Mouse (Mus musculus) midbrain, embryonic 14.5 days (tissue): Measurements from ENCODE around the gene Itgb3. TPM values are rescaled to one million over a fixed set of nuclear protein-coding genes. Genes with fewer than 3 reads are reported as not detected.

ENCODE experiments used
- ATAC-seq: fragments of 200-750 bp; cut with Nextera tagmentation; 2 replicates; pipeline ENCODE4 v1.8.0; 2017; ENCODE audit warnings: moderate number of reproducible peaks, moderate library complexity; ENCODE audit not compliant: low FRiP score, low TSS enrichment
- DNase-seq: peaks from one replicate; pipeline ENCODE4 v3.0.0-alpha.2; 2015
- H3K27ac ChIP-seq: fragments of 300-500 bp; sonication (generic); replicated peaks from 2 replicates; pipeline ENCODE4 v1.5.1; 2014; ENCODE audit warnings: mild to moderate bottlenecking, low read depth, low read length, moderate library complexity
- H3K27me3 ChIP-seq: fragments of 300-500 bp; sonication (generic); 2 replicates; pipeline ENCODE4 v1.6.1; 2014; ENCODE audit warnings: low read length, control low read depth, mixed read lengths; ENCODE audit not compliant: control insufficient read depth, insufficient read depth
- H3K36me3 ChIP-seq: fragments of 300-500 bp; sonication (generic); 2 replicates; pipeline ENCODE4 v1.6.1; 2014; ENCODE audit warnings: low read length, control low read depth; ENCODE audit not compliant: control insufficient read depth, insufficient read depth
- H3K4me1 ChIP-seq: fragments of 300-500 bp; sonication (generic); 2 replicates; pipeline ENCODE4 v1.6.1; 2014; ENCODE audit warnings: mild to moderate bottlenecking, antibody characterized with exemption, low read length, control low read depth; ENCODE audit not compliant: control insufficient read depth, insufficient read depth
- H3K4me2 ChIP-seq: fragments of 300-500 bp; sonication (generic); 2 replicates; pipeline ENCODE4 v1.6.1; 2014; ENCODE audit warnings: mild to moderate bottlenecking, low read length, moderate library complexity
- H3K4me3 ChIP-seq: fragments of 300-500 bp; sonication (generic); replicated peaks from 2 replicates; pipeline ENCODE4 v1.5.1; 2014; ENCODE audit warnings: low read depth, low read length
- H3K9ac ChIP-seq: fragments of 300-500 bp; sonication (generic); replicated peaks from 2 replicates; pipeline ENCODE4 v1.6.1; 2014; ENCODE audit warnings: mild to moderate bottlenecking, low read length, moderate library complexity
- H3K9me3 ChIP-seq: fragments of 300-500 bp; sonication (generic); 2 replicates; pipeline ENCODE4 v1.6.1; 2016; ENCODE audit warnings: low read length, control low read depth, mixed read lengths; ENCODE audit not compliant: control insufficient read depth
- WGBS: fragments of 180-500 bp; shearing (Covaris S2); extraction: QIAGEN DNeasy Blood & Tissue Kit; methylation state at CpG from one replicate; pipeline ENCODE4 v1.1.7; 2014; 5-methylcytosine and 5-hydroxymethylcytosine counted together
- polyA plus RNA-seq: library from polyadenylated mRNA; unstranded; fragments of >200 nt; fragmentation: Nextera tagmentation; extraction: Ambion mirVana; gene quantifications from 2 replicates; pipeline ENCODE4 v1.2.1, GENCODE M21; 2014

Gene Itgb3
- polyA plus RNA-seq, 1 experiment from 2014 or later = 0.28 TPM

- Histone ChIP-seq H3K36me3 (no peaks in the 10 kb centered on the region), H3K27ac (no peak overlapping the region), H3K4me3 (no peak overlapping the region), H3K4me2 (no peak overlapping the region), H3K27me3 (no peaks in the 10 kb centered on the region), H3K4me1 (no peaks in the 10 kb centered on the region), H3K9ac (no peak overlapping the region), H3K9me3 (no peaks in the 10 kb centered on the region)
- DNase-seq (no peak), ATAC-seq (no peak)
- 89% methylated on average over 4 of the region's 4 CpGs for WGBS
Measured at GRCm38 (mm10) chr11:104646173-104646572, 38.4 kb downstream of the Itgb3 start.

GRCm38 (mm10) chr11:104646611-104647010 is 38.8 kb downstream of the Itgb3 start:
- Histone ChIP-seq H3K9ac (no peak overlapping the region), H3K4me3 (no peak overlapping the region), H3K27ac (no peak overlapping the region), H3K27me3 (no peaks in the 10 kb centered on the region), H3K4me2 (no peak overlapping the region), H3K9me3 (no peaks in the 10 kb centered on the region), H3K4me1 (no peaks in the 10 kb centered on the region), H3K36me3 (no peaks in the 10 kb centered on the region)
- WGBS = 90% methylated on average over 5 of the region's 5 CpGs
- ATAC-seq (no peak), DNase-seq (no peak)

GRCm38 (mm10) chr11:104647188-104647867 is 39.5 kb downstream of the Itgb3 start:
- ATAC-seq = no peak
- no peaks in the 10 kb centered on the region for H3K27me3 ChIP-seq
- H3K4me3 ChIP-seq = no peak overlapping the region
- H3K9ac ChIP-seq = no peak overlapping the region
- no peaks in the 10 kb centered on the region for H3K9me3 ChIP-seq
- no peak overlapping the region for H3K27ac ChIP-seq
- WGBS = 65% methylated on average over 8 of the region's 8 CpGs
- no peaks in the 10 kb centered on the region for H3K4me1 ChIP-seq
- no peak for DNase-seq
- no peaks in the 10 kb centered on the region for H3K36me3 ChIP-seq
- H3K4me2 ChIP-seq = no peak overlapping the region

- WGBS = 69% methylated on average over 3 of the region's 3 CpGs
Measured at GRCm38 (mm10) chr11:104648571-104648970, 40.8 kb downstream of the Itgb3 start.

GRCm38 (mm10) chr11:104660599-104660998 is 52.8 kb downstream of the Itgb3 start:
- ATAC-seq (no peak), DNase-seq (no peak)
- Histone ChIP-seq H3K4me2 (no peak overlapping the region), H3K36me3 (no peaks in the 10 kb centered on the region), H3K9me3 (no peaks in the 10 kb centered on the region), H3K9ac (no peak overlapping the region), H3K4me1 (no peaks in the 10 kb centered on the region), H3K27me3 (no peaks in the 10 kb centered on the region), H3K4me3 (no peak overlapping the region), H3K27ac (no peak overlapping the region)
- 94% methylated on average over 4 of the region's 4 CpGs for WGBS

More at GRCm38 (mm10) chr11:104648571-104648970, 40.8 kb downstream of the Itgb3 start:
- no peaks in the 10 kb centered on the region for H3K4me1 ChIP-seq
- H3K36me3 ChIP-seq = no peaks in the 10 kb centered on the region
- DNase-seq = no peak
- H3K9ac ChIP-seq = no peak overlapping the region
- no peak overlapping the region for H3K4me2 ChIP-seq
- no peak for ATAC-seq
- H3K9me3 ChIP-seq = no peaks in the 10 kb centered on the region
- H3K4me3 ChIP-seq = no peak overlapping the region
- H3K27ac ChIP-seq = no peak overlapping the region
- H3K27me3 ChIP-seq = no peaks in the 10 kb centered on the region

GRCm38 (mm10) chr11:104661106-104661505 is 53.3 kb downstream of the Itgb3 start:
- H3K36me3 ChIP-seq = no peaks in the 10 kb centered on the region
- no peaks in the 10 kb centered on the region for H3K9me3 ChIP-seq
- ATAC-seq (no peak), DNase-seq (no peak)
- H3K4me1 ChIP-seq = no peaks in the 10 kb centered on the region
- no peaks in the 10 kb centered on the region for H3K27me3 ChIP-seq
- H3K27ac ChIP-seq = no peak overlapping the region
- 87% methylated on average over 5 of the region's 5 CpGs for WGBS
- no peak overlapping the region for H3K4me3 ChIP-seq
- H3K4me2 ChIP-seq = no peak overlapping the region
- H3K9ac ChIP-seq = no peak overlapping the region

GRCm38 (mm10) chr11:104661531-104662205 is 53.9 kb downstream of the Itgb3 start:
- no peak overlapping the region for H3K9ac ChIP-seq
- no peak overlapping the region for H3K4me3 ChIP-seq
- no peak overlapping the region for H3K27ac ChIP-seq
- H3K9me3 ChIP-seq = no peaks in the 10 kb centered on the region
- H3K27me3 ChIP-seq = no peaks in the 10 kb centered on the region
- H3K4me1 ChIP-seq = no peaks in the 10 kb centered on the region
- ATAC-seq (no peak), DNase-seq (no peak)
- H3K36me3 ChIP-seq = no peaks in the 10 kb centered on the region
- H3K4me2 ChIP-seq = no peak overlapping the region
- whole genome bisulfite sequencing = 82% methylated on average over 20 of the region's 20 CpGs

GRCm38 (mm10) chr11:104662573-104662972 is 54.8 kb downstream of the Itgb3 start:
- WGBS = 92% methylated on average over 11 of the region's 11 CpGs
- no peak for ATAC-seq
- DNase-seq = no peak
- Histone ChIP-seq H3K4me1 (no peaks in the 10 kb centered on the region), H3K9me3 (no peaks in the 10 kb centered on the region), H3K4me2 (no peak overlapping the region), H3K27ac (no peak overlapping the region), H3K27me3 (no peaks in the 10 kb centered on the region), H3K36me3 (no peaks in the 10 kb centered on the region), H3K4me3 (no peak overlapping the region), H3K9ac (no peak overlapping the region)
